Mouse (Mus musculus) T-helper 17 cell (primary cell): ENCODE measurements around the gene Gm44965.

Experiments
- in situ Hi-C, 2 experiments: fragments of 300-600 bp; cut with MboI, MseI; formaldehyde crosslinking; loops; 1 replicate in 1 of 2; 2 replicates in 1 of 2; pipeline ENCODE4 v1.15.1; 2025; ENCODE audit warnings: high pct_unique_total_duplicates in 2 of 2

Gm44965 gene

GRCm38 (mm10) chr6:48593158-48594042, at the start of gene Gm44965, which contains the start of gene Repin1:
Gene Gm44965, plus strand, starts transcription at chr6:48593941.
Gene Repin1, plus strand, starts transcription at chr6:48593883.
- in situ Hi-C loops = loop anchor here in 1 of 2 experiments (10.0 kb wide), 1 partner anchor 849 kb away; no protein-coding TSS in a partner anchor

- in situ Hi-C loops = no loop called here
Observed at GRCm38 (mm10) chr6:48545251-48545650, 48.5 kb upstream of the Gm44965 start.

- in situ Hi-C loops = no loop called here
Observed at GRCm38 (mm10) chr6:48546271-48546670, 47.5 kb upstream of the Gm44965 start.

GRCm38 (mm10) chr6:48546858-48547257, 46.9 kb upstream of the Gm44965 start:
- in situ Hi-C loops = no loop called here

DNA sequence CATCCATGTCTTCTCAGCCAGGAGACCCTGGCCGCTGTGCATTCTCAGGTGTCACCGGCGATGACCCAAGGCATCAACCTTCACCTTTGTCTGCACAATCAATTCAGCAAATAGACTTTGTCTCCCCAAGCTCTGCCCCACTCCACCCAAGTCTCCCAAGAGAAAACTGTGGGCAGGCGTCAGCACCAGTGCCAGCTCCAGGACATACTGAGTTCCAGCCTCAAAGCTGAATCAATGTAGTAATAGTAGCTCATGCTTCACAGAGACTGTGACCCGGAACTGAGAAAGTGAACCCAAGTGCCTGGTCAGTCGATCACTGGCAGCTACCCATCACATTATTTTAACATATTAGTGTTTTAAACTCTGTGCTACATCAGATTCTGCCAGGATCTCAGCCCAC, 45.4 kb upstream of the Gm44965 start:
- in situ Hi-C loops = no loop called here

- in situ Hi-C loops = no loop called here
Observed at GRCm38 (mm10) chr6:48552918-48553317, 40.8 kb upstream of the Gm44965 start.

- in situ Hi-C loops = no loop called here
Observed at GRCm38 (mm10) chr6:48553819-48554218, 39.9 kb upstream of the Gm44965 start.

GRCm38 (mm10) chr6:48554280-48555103, 39.2 kb upstream of the Gm44965 start, which contains the start of gene Lrrc61:
Gene Lrrc61, plus strand, starts transcription at chr6:48554796.
- in situ Hi-C loops = loop anchor here in 1 of 2 experiments (5.0 kb wide), 1 partner anchor 48 kb away; the partner anchor contains the start of gene Zfp775

- in situ Hi-C loops = loop anchor here in 1 of 2 experiments (5.0 kb wide), 1 partner anchor 47 kb away; the partner anchor contains the start of gene Zfp775
Observed at GRCm38 (mm10) chr6:48555104-48555890, 38.4 kb upstream of the Gm44965 start.

GRCm38 (mm10) chr6:48555956-48556355, 37.8 kb upstream of the Gm44965 start:
- in situ Hi-C loops = loop anchor here in 1 of 2 experiments (5.0 kb wide), 1 partner anchor 46 kb away; the partner anchor contains the start of gene Zfp775

DNA sequence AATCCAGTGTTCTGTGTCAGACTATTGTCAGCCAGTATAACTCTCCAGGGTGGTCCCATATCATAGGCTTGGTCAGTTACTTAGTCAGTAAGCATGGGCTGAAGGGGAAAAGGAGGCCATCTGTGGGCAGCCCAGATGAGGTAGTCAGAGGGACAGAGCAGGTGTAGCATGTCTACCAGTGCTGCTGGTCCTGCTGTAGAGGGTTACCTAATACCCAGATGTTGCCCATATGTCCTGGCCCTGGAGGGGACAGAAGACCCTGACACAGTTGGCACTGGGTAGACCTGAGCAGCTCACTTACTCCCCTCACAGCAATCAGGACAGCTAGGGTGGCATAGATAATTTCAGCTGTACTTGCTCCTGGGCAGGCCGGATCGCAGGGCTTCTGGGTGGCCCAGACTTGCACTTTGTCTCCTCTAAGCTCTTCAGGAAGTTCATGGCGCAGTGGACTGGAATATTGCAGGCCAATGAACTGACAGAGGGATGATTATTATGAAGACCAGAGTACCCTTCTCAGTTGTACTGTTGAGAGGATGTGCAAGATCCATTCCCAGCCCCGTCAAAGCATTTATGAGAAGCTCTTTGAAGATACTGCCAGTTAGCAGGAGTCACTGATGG, 27.9 kb upstream of the Gm44965 start:
- in situ Hi-C loops = no loop called here

- in situ Hi-C loops = no loop called here
Observed at GRCm38 (mm10) chr6:48566312-48566711, 27.4 kb upstream of the Gm44965 start.

DNA sequence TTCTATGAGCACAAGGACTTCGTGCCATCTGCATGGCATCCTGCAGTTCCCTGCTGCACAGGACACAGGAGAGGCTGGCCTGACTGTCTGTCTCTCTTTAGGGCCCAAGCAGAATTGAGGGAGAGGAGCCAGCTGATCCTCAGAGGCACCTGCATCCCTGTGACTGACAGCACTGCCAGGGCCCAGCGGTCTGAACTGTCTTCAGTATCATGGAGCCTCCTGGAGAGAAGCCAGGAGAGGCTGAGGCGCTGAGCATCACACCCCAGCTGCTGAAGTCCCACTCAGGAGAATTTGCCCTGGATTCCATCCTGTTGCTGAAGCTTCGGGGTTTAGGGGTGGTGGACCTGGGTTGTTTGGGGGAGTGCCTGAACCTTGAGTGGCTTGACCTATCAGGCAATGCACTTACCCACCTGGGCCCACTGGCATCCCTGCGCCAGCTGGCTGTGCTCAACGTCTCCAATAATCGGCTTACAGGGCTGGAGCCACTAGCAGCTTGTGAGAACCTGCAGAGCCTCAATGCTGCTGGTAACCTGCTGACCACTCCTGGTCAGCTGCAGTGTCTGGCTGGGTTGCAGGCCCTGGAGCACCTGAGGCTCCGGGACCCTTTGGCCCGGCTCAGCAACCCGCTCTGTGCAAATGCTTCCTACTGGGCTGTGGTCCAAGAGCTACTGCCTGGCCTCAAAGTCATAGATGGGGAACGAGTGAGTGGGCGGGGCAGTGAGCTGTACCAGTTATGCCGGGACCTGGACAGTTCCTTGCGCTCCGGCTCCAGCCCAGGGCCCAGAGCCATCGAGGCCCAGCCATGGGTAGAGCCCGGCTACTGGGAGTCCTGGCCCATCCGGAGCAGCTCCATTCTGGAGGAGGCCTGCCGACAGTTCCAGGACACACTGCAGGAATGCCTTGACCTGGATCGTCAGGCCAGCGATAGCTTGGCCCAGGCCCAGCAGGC, 25.4 kb upstream of the Gm44965 start:
- in situ Hi-C loops = no loop called here

DNA sequence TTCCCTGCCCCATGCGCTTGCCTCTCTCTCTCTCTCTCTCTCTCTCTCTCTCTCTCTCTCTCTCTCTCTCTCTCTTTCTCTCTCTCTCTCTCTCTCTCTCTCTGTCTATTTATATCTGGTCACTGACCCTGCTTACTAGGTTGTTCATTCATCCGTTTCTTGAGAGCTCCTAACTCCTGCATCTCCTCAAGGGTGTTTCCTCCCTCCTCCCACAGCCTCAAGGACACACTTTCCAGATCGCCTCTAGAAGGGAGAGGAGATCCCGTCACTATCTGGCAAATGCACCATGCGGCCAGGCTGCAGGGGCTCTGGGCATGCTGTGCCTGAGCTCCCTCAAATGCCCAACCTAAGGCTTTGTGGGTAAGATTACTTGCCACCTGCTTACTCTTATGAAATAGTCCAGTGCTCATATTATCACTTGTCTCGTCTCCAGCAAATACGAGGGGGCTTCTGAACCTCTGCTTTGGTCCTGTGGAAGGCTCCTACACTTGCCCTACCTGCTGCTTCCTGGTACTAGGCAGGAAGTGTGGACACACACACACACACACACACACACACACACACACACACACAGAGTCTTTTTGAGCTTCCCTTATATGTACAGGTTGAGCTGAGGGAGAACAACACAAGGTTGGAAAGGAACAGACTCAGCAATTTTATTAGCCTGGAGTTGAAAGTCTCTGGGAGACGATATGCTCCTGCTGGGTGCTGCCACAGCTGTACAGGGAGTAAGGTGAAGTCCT, 24.5 kb upstream of the Gm44965 start:
- in situ Hi-C loops = no loop called here

DNA sequence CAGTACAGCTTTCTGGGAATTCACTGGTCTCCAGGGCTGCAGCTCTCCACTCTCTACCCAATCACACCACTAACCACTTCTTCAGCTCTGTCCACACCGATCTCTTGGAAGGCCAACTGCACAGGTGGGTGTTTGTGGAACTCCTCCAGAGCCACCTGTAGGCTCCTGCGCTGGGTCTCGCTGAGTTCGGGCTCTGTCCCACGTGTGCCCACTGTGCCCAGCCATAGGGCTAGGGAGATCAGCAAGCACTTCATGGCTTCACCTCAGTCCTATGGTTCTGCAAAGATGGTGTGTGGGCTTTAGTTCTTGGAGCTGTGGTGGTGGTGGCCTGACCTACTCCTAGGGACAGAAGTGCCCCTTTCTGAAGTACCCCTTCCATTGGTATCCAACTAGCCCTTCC, 21.7 kb upstream of the Gm44965 start:
- in situ Hi-C loops = no loop called here

DNA sequence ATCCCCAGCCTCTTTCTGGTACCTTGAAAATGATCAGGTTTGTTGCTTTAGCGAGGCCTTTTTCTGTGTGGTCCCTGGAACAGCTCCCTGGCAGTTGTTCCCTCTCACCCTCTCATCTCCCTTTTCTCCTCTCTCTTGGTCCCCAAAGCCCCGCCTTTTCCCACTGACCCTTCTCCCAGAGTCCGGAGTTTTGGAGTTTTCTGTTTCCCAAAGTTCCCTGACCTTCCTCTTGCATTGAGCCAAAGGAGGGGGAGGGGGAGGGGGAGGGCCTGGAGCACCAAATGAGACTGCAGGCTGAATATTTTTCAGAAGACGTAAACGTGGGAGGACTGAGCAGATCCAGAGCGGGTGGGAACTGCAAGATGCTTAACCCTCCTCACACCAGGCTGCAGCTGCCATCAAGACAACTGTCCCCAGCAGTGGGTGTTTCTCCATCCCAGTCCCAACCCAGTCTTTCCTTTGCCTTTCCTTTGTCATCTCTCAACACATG, 21.1 kb upstream of the Gm44965 start, which contains the start of gene Rarres2:
Gene Rarres2, minus strand, starts transcription at position 218 of the 490 bp plus-strand sequence.
- in situ Hi-C loops = no loop called here

- in situ Hi-C loops = no loop called here
Observed at GRCm38 (mm10) chr6:48573280-48573679, 20.5 kb upstream of the Gm44965 start.

GRCm38 (mm10) chr6:48573981-48574380, 19.8 kb upstream of the Gm44965 start:
- in situ Hi-C loops = no loop called here
